Mouse (Mus musculus) heart, embryonic 15.5 days (tissue): Measurements from ENCODE around the gene Mfng. TPM values are rescaled to one million over a fixed set of nuclear protein-coding genes. Genes with fewer than 3 reads are reported as not detected.

ENCODE experiments used
- ATAC-seq: fragments of 200-750 bp; cut with Nextera tagmentation; replicated peaks from 2 replicates; pipeline ENCODE4 v1.8.0; 2017; ENCODE audit warnings: low read depth, moderate TSS enrichment; ENCODE audit not compliant: insufficient number of reproducible peaks, insufficient read depth, low FRiP score
- H3K27ac ChIP-seq: fragments of 300-500 bp; sonication (generic); 2 replicates; pipeline ENCODE4 v1.5.1; 2015; ENCODE audit warnings: mild to moderate bottlenecking, inconsistent platforms
- H3K27me3 ChIP-seq: fragments of 300-500 bp; sonication (generic); 2 replicates; pipeline ENCODE4 v1.6.1; 2015; ENCODE audit warnings: inconsistent platforms
- H3K36me3 ChIP-seq: fragments of 300-500 bp; sonication (generic); 2 replicates; pipeline ENCODE4 v1.6.1; 2015; ENCODE audit warnings: mild to moderate bottlenecking, inconsistent platforms
- H3K4me1 ChIP-seq: fragments of 300-500 bp; sonication (generic); replicated peaks from 2 replicates; pipeline ENCODE4 v1.6.1; 2015; ENCODE audit warnings: inconsistent platforms
- H3K4me2 ChIP-seq: fragments of 300-500 bp; sonication (generic); 2 replicates; pipeline ENCODE4 v1.6.1; 2015; ENCODE audit warnings: inconsistent platforms, mild to moderate bottlenecking, moderate library complexity
- H3K4me3 ChIP-seq: fragments of 300-500 bp; sonication (generic); 2 replicates; pipeline ENCODE4 v1.5.1; 2015; ENCODE audit warnings: mild to moderate bottlenecking, inconsistent platforms
- H3K9ac ChIP-seq: fragments of 300-500 bp; sonication (generic); 2 replicates; pipeline ENCODE4 v1.6.1; 2015; ENCODE audit warnings: mild to moderate bottlenecking, inconsistent platforms
- H3K9me3 ChIP-seq: fragments of 300-500 bp; sonication (generic); replicated peaks from 2 replicates; pipeline ENCODE4 v1.6.1; 2016; ENCODE audit warnings: inconsistent platforms
- WGBS: fragments of 180-500 bp; shearing (Covaris S2); methylation state at CpG from one replicate; pipeline ENCODE4 v1.1.7; 2015; ENCODE audit warnings: mixed read lengths; 5-methylcytosine and 5-hydroxymethylcytosine counted together
- polyA plus RNA-seq: library from polyadenylated mRNA; unstranded; fragments of >200 nt; fragmentation: Nextera tagmentation; extraction: Ambion mirVana; gene quantifications from 2 replicates; pipeline ENCODE4 v1.2.1, GENCODE M21; 2015

The Mfng gene
- polyA plus RNA-seq, 1 experiment from 2014 or later, result 13.6 TPM

- WGBS, result 45% methylated on average over 3 of the region's 3 CpGs
- Histone ChIP-seq H3K27me3 (peaks cover 35% of the 10 kb centered on the region), H3K9me3 (no peaks in the 10 kb centered on the region), H3K4me3 (no peak overlapping the region), H3K27ac (no peak overlapping the region), H3K4me2 (no peak overlapping the region), H3K36me3 (no peaks in the 10 kb centered on the region), H3K4me1 (no peaks in the 10 kb centered on the region), H3K9ac (no peak overlapping the region)
- ATAC-seq, result no peak
These were observed 37.1 kb downstream of the Mfng start for GRCm38 (mm10) chr15:78736181-78736579.

- no peak overlapping the region for H3K4me3 ChIP-seq
- no peak overlapping the region for H3K9ac ChIP-seq
- H3K36me3 ChIP-seq, result no peaks in the 10 kb centered on the region
- H3K4me2 ChIP-seq, result no peak overlapping the region
- no peak overlapping the region for H3K27ac ChIP-seq
- no peaks in the 10 kb centered on the region for H3K4me1 ChIP-seq
- peaks cover 30% of the 10 kb centered on the region for H3K27me3 ChIP-seq
- no peaks in the 10 kb centered on the region for H3K9me3 ChIP-seq
- ATAC-seq, result no peak
- WGBS, result 38% methylated on average over 17 of the region's 17 CpGs
These were observed 37.7 kb downstream of the Mfng start for GRCm38 (mm10) chr15:78735431-78736180.

GRCm38 (mm10) chr15:78731830-78732229 is 41.4 kb downstream of the Mfng start:
- H3K27me3 ChIP-seq, result peaks cover 29% of the 10 kb centered on the region
- no peak overlapping the region for H3K4me3 ChIP-seq
- H3K4me1 ChIP-seq, result no peaks in the 10 kb centered on the region
- H3K9ac ChIP-seq, result no peak overlapping the region
- H3K36me3 ChIP-seq, result no peaks in the 10 kb centered on the region
- ATAC-seq, result no peak
- H3K9me3 ChIP-seq, result no peaks in the 10 kb centered on the region
- no peak overlapping the region for H3K27ac ChIP-seq
- 43% methylated on average over 4 of the region's 4 CpGs for WGBS
- H3K4me2 ChIP-seq, result no peak overlapping the region

GRCm38 (mm10) chr15:78730315-78731049 is 42.8 kb downstream of the Mfng start:
- Histone ChIP-seq H3K27ac (no peak overlapping the region), H3K27me3 (peaks cover 16% of the 10 kb centered on the region)

GRCm38 (mm10) chr15:78726697-78727096 is 46.6 kb downstream of the Mfng start:
- 67% methylated on average over 7 of the region's 7 CpGs for WGBS

More at GRCm38 (mm10) chr15:78730315-78731049, 42.8 kb downstream of the Mfng start:
- Histone ChIP-seq H3K36me3 (no peaks in the 10 kb centered on the region), H3K4me3 (no peak overlapping the region), H3K4me2 (no peak overlapping the region), H3K9ac (no peak overlapping the region), H3K4me1 (no peaks in the 10 kb centered on the region), H3K9me3 (no peaks in the 10 kb centered on the region)
- ATAC-seq, result no peak
- WGBS, result 69% methylated on average over 12 of the region's 12 CpGs

GRCm38 (mm10) chr15:78720532-78720931 is 52.7 kb downstream of the Mfng start:
- Histone ChIP-seq H3K27ac (no peak overlapping the region), H3K27me3 (peaks cover 76% of the 10 kb centered on the region), H3K9ac (no peak overlapping the region), H3K9me3 (no peaks in the 10 kb centered on the region), H3K4me1 (peaks cover 31% of the 10 kb centered on the region), H3K36me3 (no peaks in the 10 kb centered on the region), H3K4me3 (no peak overlapping the region), H3K4me2 (no peak overlapping the region)
- peak; percentile 42; the same call in 1 of the 2 replicates for ATAC-seq
- 29% methylated on average over 7 of the region's 7 CpGs for WGBS

More at GRCm38 (mm10) chr15:78726697-78727096, 46.6 kb downstream of the Mfng start:
- Histone ChIP-seq H3K9ac (no peak overlapping the region), H3K9me3 (no peaks in the 10 kb centered on the region), H3K27ac (no peak overlapping the region), H3K27me3 (peaks cover 35% of the 10 kb centered on the region), H3K4me2 (no peak overlapping the region), H3K4me3 (no peak overlapping the region), H3K4me1 (no peaks in the 10 kb centered on the region), H3K36me3 (no peaks in the 10 kb centered on the region)
- no peak for ATAC-seq

- H3K9ac ChIP-seq, result no peak overlapping the region
- no peak overlapping the region for H3K27ac ChIP-seq
- WGBS, result 2% methylated on average over 16 of the region's 16 CpGs
- peaks cover 80% of the 10 kb centered on the region for H3K27me3 ChIP-seq
- no peak for ATAC-seq
- H3K36me3 ChIP-seq, result no peaks in the 10 kb centered on the region
- H3K4me1 ChIP-seq, result peaks cover 31% of the 10 kb centered on the region
- H3K4me3 ChIP-seq, result no peak overlapping the region
- H3K4me2 ChIP-seq, result no peak overlapping the region; the same call in 1 of the 2 replicates
- H3K9me3 ChIP-seq, result no peaks in the 10 kb centered on the region
These were observed 53.2 kb downstream of the Mfng start for GRCm38 (mm10) chr15:78720094-78720493.

GRCm38 (mm10) chr15:78719416-78719815 is 53.9 kb downstream of the Mfng start:
- Histone ChIP-seq H3K27me3 (peaks cover 84% of the 10 kb centered on the region), H3K27ac (no peak overlapping the region), H3K4me2 (peak overlapping the region; percentile 83; the same call in 1 of the 2 replicates), H3K9me3 (no peaks in the 10 kb centered on the region), H3K4me3 (no peak overlapping the region), H3K9ac (no peak overlapping the region), H3K36me3 (no peaks in the 10 kb centered on the region), H3K4me1 (peaks cover 31% of the 10 kb centered on the region)
- ATAC-seq, result no peak
- WGBS, result 7% methylated on average over 14 of the region's 14 CpGs

- peak within 1 kb of the TSS; percentile 31 for H3K9ac ChIP-seq
- WGBS, result 1% methylated on average over 88 of the region's 89 CpGs
These were observed 54.7 kb downstream of the Mfng start, which contains the start of gene Elfn2 for GRCm38 (mm10) chr15:78718290-78719250. TSS of gene Elfn2 (minus strand) at chr15:78718771.

GRCm38 (mm10) chr15:78716936-78717335 is 56.3 kb downstream of the Mfng start:
- Histone ChIP-seq H3K27ac (no peak overlapping the region), H3K4me2 (no peak overlapping the region), H3K36me3 (no peaks in the 10 kb centered on the region), H3K27me3 (peaks cover 85% of the 10 kb centered on the region), H3K4me3 (no peak overlapping the region), H3K4me1 (peaks cover 37% of the 10 kb centered on the region), H3K9ac (no peak overlapping the region), H3K9me3 (no peaks in the 10 kb centered on the region)
- 35% methylated on average over 13 of the region's 13 CpGs for WGBS
- ATAC-seq, result no peak

More at GRCm38 (mm10) chr15:78718290-78719250, 54.7 kb downstream of the Mfng start, which contains the start of gene Elfn2:
- peak within 1 kb of the TSS; percentile 83 for H3K4me2 ChIP-seq
- peaks cover 31% of the 10 kb centered on the region for H3K4me1 ChIP-seq
- H3K27me3 ChIP-seq, result peaks cover 84% of the 10 kb centered on the region
- H3K27ac ChIP-seq, result no peak within 1 kb of the TSS
- H3K36me3 ChIP-seq, result no peaks in the 10 kb centered on the region
- peak within 1 kb of the TSS; percentile 48 for H3K4me3 ChIP-seq
- H3K9me3 ChIP-seq, result no peaks in the 10 kb centered on the region
- ATAC-seq, result no peak
